Mouse (Mus musculus): Measurements from ENCODE around the gene Smyd3. TPM values are rescaled to one million over a fixed set of nuclear protein-coding genes. Genes with fewer than 3 reads are reported as not detected.

The Smyd3 gene
- polyA plus RNA-seq (2014; fragmentation: Illumina TruSeq; extraction: RNeasy Lipid Tissue Mini Kit (QIAGEN cat#74804); ENCODE audit: low read depth, low replicate concordance): 4.6 TPM

DNA sequence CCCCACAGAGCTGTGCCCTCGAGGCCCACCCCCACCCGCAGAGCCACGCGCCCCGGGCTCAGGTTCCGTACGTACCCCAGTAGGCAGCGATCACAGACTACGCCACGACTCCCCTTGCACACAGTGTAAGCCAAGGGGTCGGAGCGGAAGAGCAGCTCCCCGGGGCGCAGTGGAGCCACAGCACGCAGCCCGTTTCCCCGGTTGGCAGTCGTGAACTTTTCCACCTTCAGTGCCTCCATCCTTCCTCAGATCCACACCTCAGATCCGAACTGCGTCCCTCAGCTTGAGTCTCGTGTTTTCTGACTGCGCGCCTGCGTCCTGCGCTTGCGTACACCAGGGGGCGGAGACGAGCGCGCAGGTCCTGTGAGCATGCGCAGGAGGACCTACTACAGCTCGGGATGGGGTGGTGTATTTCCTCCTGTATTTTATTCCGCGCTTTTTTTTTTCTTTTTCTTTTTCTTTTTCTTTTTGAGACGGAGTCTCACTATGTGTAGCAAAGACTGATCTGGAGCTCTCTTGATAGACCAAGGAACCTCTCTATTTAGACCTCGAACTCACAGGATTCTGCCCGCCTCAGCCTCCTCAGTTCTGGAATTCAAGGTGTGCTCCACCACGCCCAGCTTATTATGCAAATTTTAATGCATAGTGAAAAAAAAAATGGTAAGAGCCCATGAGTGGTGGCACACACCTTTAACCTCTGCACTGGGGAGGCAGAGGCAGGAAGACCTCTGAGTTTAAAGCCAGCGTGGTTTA, at the start of gene Smyd3:
Gene Smyd3 (minus strand): TSS at position 329 of the 753 bp plus-strand sequence.

DNA sequence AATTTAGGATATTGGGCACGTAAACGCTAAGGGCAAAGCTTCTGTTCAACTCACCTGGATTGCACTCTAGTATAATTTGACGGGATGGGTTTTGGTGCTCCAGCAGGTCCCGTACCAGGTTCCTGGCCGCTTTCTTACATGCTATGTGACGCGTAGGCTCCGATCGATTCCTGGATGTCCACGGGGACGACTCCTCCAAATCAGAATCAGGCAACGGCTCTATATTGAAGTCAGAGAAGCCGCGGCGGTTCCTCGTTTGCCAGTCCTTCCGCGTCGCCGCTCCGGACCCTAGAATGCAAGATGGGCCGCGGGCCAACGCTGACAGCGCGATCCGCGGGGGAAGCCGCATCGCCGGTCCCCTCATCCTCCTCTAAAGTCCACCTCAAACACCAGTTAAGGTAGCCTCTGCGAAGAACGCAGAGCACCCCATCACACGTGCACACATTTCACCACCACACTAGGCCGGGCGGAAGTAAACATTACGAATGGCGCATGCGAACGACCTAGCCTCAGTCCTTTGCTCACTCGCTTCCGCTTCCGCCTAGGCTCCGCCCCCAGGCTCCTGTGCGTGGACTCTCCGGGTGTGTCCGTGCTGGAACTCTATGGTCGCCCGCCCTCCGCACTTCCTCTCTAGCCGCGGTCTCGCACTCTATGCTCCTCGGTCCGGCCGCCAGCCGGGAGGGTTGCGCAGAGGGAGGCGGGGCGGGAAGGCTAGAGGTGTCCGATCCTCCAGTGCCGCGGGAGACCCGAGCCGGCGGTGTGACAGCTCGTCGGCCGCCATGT, 28.1 kb upstream of the Smyd3 start, which contains the start of the genes Tfb2m and Cnst:
Gene Tfb2m (minus strand): TSS at position 500 of the 783 bp plus-strand sequence.
Gene Cnst (plus strand): TSS at position 603 of the 783 bp plus-strand sequence.

Other genes with a start within 250 kb of the Smyd3 start
- 67.9 TPM for gene Tfb2m, start 28.2 kb upstream of the Smyd3 start, polyA plus RNA-seq (2014; fragmentation: Illumina TruSeq; extraction: RNeasy Lipid Tissue Mini Kit (QIAGEN cat#74804); ENCODE audit: low read depth, low replicate concordance)
- 38.3 TPM for gene Cnst, start 28.3 kb upstream of the Smyd3 start, polyA plus RNA-seq (2014; fragmentation: Illumina TruSeq; extraction: RNeasy Lipid Tissue Mini Kit (QIAGEN cat#74804); ENCODE audit: low read depth, low replicate concordance)
- gene Sccpdh, start 150.2 kb upstream of the Smyd3 start, polyA plus RNA-seq (2014; fragmentation: Illumina TruSeq; extraction: RNeasy Lipid Tissue Mini Kit (QIAGEN cat#74804); ENCODE audit: low read depth, low replicate concordance): 56.8 TPM
- gene Kif28, start 227.2 kb upstream of the Smyd3 start, polyA plus RNA-seq (2014; fragmentation: Illumina TruSeq; extraction: RNeasy Lipid Tissue Mini Kit (QIAGEN cat#74804); ENCODE audit: low read depth, low replicate concordance): 0.94 TPM

All from heart, adult 10 weeks (tissue).